Mouse (Mus musculus) monocyte, adult 2 months (primary cell): ENCODE measurements around the gene Nkpd1.
"Not testable (repeated sequence)": the region's sequence is repeated elsewhere in the genome, so short reads cannot be mapped to it uniquely, and the experiment has no call there.

Source experiments
- DNase-seq, 2 experiments: peaks; one replicate each; pipeline ENCODE4 v3.0.0; 2022; ENCODE audit warnings: low spot score in 2 of 2, low read depth in 1 of 2

The Nkpd1 gene

GRCm38 (mm10) chr7:19506326-19506725 is 11.3 kb upstream of the Nkpd1 start:
- DNase-seq: no peak

- no peak for DNase-seq
These were observed 10.5 kb upstream of the Nkpd1 start for GRCm38 (mm10) chr7:19506969-19507611.

GRCm38 (mm10) chr7:19507612-19507981 is 10.0 kb upstream of the Nkpd1 start:
- no peak for DNase-seq

GRCm38 (mm10) chr7:19508150-19508923 is 9.3 kb upstream of the Nkpd1 start, which contains the start of the genes Bloc1s3 and Trappc6a:
Gene Bloc1s3 (minus strand): TSS chr7:19508367.
Gene Trappc6a (plus strand): TSS chr7:19508395.
- peak; percentile 58 to 79 for DNase-seq

- DNase-seq: no peak
These were observed 8.6 kb upstream of the Nkpd1 start for GRCm38 (mm10) chr7:19508924-19509568.

GRCm38 (mm10) chr7:19509786-19510185 is 7.9 kb upstream of the Nkpd1 start:
- no peak for DNase-seq

- DNase-seq: not testable (repeated sequence)
These were observed 5.7 kb upstream of the Nkpd1 start for GRCm38 (mm10) chr7:19511934-19512333.

- DNase-seq: no peak
These were observed 5.3 kb upstream of the Nkpd1 start for GRCm38 (mm10) chr7:19512353-19512752.

- DNase-seq: no peak
These were observed 2.4 kb downstream of the Nkpd1 start for GRCm38 (mm10) chr7:19520032-19520431.

GRCm38 (mm10) chr7:19523017-19523756 is 5.5 kb downstream of the Nkpd1 start:
- no peak for DNase-seq

GRCm38 (mm10) chr7:19523757-19524419 is 6.2 kb downstream of the Nkpd1 start:
- DNase-seq: no peak

- no peak for DNase-seq
These were observed 6.9 kb downstream of the Nkpd1 start for GRCm38 (mm10) chr7:19524420-19525104.

- no peak for DNase-seq
These were observed 7.5 kb downstream of the Nkpd1 start for GRCm38 (mm10) chr7:19525105-19525481.

GRCm38 (mm10) chr7:19531077-19531476 is 13.4 kb downstream of the Nkpd1 start:
- no peak for DNase-seq

GRCm38 (mm10) chr7:19532240-19532639 is 14.6 kb downstream of the Nkpd1 start:
- no peak for DNase-seq

GRCm38 (mm10) chr7:19534676-19535075 is 17.0 kb downstream of the Nkpd1 start:
- no peak for DNase-seq

- DNase-seq: no peak
These were observed 23.3 kb downstream of the Nkpd1 start for GRCm38 (mm10) chr7:19540771-19541566.

GRCm38 (mm10) chr7:19541681-19542154 is 24.1 kb downstream of the Nkpd1 start:
- DNase-seq: no peak

- no peak for DNase-seq
These were observed 24.6 kb downstream of the Nkpd1 start for GRCm38 (mm10) chr7:19542155-19542691.
